Mouse (Mus musculus): Measurements from ENCODE around the gene Rap2b.

GRCm38 (mm10) chr3:61361338-61361737 lies at the start of gene Rap2b:
- TF ChIP-seq CTCF (IDR thresholded peaks at IDR 0.05; ENCODE audit: low read depth) (no peak), EP300 (IDR thresholded peaks at IDR 0.05; ENCODE audit: low read depth) (no peak)

Data from liver, postnatal 0 days (tissue).